Mouse (Mus musculus): ENCODE measurements around the gene Ces2h.

GRCm38 (mm10) chr8:105068971-105069370, 68.3 kb downstream of the Ces2h start:
- TF ChIP-seq CTCF (IDR thresholded peaks at IDR 0.05; ENCODE audit: control insufficient read depth, insufficient read depth, insufficient replicate concordance, low read depth, low read length) (no peak), POLR2A (IDR thresholded peaks at IDR 0.05; ENCODE audit: control insufficient read depth, low read depth, low read length) (no peak)

All from testis, adult 2 months (tissue).